Mouse (Mus musculus) embryo, embryonic 10 days (tissue): Measurements from ENCODE around the gene AL607142.1.

ENCODE experiments used
- DNase-seq: peaks from one replicate; pipeline ENCODE4 v3.0.0-alpha.2; 2015; ENCODE audit warnings: low spot score

The AL607142.1 gene

DNA sequence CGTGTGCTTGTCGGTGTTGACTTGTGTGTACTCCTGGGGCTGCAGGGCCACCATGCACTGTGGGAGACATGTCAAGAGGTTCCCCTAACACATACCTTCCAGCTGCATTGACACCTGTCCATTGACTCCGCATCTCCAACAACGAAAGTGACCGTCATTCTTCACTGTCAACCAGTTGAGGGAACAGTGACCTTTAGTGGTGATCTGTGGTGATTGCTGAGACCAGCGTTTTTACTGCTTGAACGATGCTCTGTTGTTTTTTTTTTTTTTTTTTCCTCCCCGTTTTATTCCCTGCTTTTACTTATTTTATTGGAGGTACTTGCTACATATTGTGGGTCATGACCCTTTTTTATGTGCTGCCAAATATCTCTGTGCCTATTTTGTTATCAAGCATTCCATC, 7.3 kb upstream of the AL607142.1 start:
- no peak for DNase-seq

GRCm38 (mm10) chr4:120058157-120058556, 6.6 kb upstream of the AL607142.1 start:
- DNase-seq = no peak

DNA sequence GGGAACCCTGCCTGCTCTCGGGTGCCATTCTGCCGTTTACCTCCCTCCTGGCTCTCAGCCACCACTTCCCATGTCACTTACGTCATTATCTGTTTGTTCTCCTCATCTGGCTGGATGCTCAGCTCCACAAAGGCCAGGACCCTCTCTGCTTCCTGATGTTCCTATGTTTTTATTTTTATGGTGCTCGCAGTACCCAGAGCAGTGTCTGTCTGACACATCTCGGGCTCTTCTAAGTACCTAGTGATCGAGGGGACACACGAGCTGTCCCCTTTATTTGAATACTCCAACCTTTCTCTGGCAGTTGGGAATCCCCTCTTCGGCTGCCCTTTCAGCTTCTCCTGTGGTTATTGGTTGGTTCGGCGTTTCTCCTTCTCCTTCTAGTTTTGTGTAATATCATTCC, 6.0 kb upstream of the AL607142.1 start:
- DNase-seq = no peak

DNA sequence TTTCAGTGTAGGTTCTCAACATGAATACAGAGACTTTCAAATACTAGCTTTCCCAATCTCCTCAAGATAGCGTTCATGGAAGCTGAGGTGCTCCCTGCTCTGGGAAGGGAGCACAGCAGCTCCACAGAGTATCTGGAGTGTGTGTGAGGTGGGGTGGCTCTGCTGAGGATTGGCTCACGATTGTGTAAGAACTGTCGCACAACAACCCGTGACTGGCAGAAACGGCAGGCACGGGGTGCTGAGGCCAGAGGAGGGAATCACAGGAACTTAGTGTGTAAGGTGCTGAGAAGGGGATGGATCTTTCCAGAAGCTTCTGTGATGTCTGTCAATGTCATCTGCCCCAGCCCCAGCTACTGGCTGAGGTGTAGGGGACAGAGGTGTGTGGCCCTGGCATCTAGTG, 3.1 kb upstream of the AL607142.1 start:
- DNase-seq = no peak

- DNase-seq = no peak
Measured at GRCm38 (mm10) chr4:120062198-120062597, 2.6 kb upstream of the AL607142.1 start.

- DNase-seq = no peak
Measured at GRCm38 (mm10) chr4:120062754-120063153, 2.0 kb upstream of the AL607142.1 start.

- DNase-seq = no peak
Measured at GRCm38 (mm10) chr4:120063353-120064124, 1.3 kb upstream of the AL607142.1 start.

GRCm38 (mm10) chr4:120066841-120067591, 2.2 kb downstream of the AL607142.1 start:
- no peak for DNase-seq

DNA sequence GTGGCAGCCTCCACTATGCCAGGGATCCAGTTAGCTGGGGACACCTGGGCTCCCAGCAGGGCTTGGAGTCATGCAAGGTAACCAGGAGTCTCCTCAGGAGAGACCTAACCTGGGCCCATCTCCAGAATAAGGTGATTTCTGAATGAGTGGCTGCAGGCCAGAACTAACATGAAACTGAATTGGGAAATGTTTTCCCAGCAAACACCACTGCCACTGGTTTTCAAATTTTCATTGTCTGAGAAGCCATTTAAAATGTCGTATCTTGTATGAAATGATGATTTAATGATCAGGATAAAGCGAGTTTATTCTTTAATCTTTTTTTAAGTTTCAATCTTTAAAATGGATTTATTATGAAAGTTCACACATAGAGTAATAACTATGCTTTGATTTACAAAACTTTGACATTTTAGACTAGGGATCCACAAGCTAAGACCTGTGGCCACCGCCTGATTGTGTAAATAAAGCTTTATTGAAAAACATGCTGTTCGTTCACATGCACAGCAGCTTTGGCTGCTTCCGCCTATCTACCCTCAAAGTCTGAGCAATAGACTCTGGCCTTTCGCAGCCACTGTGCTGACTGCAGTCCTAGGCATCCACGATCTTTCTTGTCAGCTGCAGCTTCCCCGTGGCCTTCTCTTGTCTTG, 2.9 kb downstream of the AL607142.1 start:
- DNase-seq = no peak

DNA sequence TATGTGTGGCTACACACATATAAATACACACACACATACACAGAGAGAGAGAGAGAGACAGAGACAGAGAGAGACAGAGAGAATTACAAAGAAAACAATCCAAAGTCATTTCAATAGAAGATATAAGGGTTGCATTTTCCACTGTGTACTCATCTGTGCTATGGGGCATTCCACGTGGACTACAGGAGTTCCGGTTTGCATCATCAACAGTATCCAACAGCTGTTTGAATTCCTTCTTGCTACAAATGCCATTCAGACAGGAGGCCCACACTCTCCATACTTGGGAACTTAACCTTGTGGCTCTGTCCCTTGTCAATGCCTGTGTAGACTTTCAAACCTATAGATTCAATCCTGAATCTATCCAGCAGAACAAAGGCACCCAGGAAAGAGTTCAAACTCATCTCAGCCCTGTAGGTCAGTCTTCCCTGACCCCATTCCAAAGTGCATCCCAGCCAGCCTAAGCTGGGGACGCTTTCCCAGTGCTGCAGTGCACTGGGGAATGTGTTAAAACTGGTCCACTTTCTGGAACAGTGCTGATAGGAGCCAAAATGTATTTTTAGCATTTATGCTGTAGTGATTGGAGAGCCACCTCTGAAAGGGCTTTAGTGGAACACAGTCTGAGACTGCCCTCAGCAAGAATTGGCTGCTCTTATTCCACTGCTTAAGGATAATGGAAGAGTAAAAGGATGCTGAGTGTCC, 4.2 kb downstream of the AL607142.1 start:
- DNase-seq = no peak

DNA sequence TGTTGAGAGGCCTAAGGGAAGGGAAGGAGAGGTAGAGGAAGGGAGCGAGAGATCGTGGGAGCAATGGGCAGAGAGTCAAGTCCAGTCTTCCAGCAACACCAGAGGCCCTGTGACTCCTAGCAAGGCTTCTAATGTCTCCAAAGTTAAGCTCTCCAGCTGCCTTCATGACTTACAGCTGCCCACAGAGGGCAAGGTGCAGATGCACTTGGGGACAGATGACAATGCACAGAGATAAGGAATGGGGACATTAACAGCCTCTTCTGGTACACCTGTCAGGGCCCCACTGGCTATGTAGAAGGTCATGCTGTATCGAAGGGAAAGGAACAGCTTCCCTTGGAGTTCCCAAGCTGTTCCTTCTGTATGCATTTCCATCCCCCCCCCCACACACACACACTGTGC, 4.8 kb downstream of the AL607142.1 start:
- DNase-seq = no peak

- no peak for DNase-seq
Measured at GRCm38 (mm10) chr4:120071411-120071810, 6.6 kb downstream of the AL607142.1 start.

- DNase-seq = no peak
Measured at GRCm38 (mm10) chr4:120071842-120072507, 7.2 kb downstream of the AL607142.1 start.

- DNase-seq = no peak
Measured at GRCm38 (mm10) chr4:120074061-120074460, 9.3 kb downstream of the AL607142.1 start.

DNA sequence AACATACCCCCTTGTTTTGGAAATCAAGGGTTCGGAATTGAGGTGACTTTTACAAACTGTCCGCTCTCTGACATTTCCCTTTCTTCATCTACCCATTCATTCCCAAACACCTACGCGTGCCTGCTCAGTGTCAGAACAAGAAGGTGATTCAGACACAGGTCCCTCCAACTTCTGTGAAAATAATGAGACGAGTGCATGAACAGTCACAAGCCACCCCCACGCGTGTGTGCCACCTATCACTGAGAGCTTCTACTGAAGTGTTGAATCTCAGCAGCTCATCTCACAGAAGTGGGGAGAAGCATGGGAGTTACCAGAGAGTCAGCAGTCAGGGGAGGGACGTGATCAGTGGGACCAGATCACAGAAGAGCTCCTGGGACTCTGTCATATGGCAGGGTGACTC, 12.5 kb downstream of the AL607142.1 start:
- DNase-seq = no peak

DNA sequence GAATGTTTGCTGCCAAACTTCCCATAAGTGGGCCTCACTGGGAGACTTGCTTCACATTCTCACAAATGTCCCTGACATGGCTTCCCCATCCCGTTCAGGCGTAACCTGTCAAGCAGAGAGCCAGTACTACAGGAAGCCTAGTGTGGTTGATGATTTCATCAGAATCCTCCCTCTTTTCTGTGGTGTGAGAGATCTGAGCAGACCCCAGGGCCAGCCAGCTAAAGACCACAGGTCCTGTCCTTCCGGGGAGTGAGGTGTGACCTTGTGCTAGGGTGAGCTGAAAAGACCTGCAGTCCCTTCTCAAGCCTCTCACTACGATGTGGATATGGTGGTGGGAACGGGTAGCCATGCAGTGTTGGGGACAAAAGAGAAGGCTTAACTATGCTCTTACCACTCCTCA, 17.7 kb downstream of the AL607142.1 start:
- DNase-seq = no peak

DNA sequence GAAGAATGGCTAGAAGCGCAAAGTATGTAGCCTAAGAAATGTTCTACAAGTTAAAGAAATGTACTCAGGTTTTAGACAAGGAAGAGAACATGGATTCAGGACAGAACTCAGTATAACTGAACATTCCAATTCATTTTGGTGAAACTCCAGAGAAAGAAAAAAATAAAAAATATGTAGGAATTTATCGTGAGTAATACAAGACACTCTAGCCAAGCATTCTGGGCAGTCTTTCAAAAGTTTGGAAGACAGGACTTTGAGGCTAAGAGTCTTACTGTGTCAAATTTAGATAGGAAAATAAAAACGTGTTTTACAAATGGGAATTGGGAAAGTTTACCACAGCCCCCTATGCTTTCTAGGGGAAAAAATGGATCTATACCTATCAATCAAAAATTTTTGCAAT, 18.9 kb downstream of the AL607142.1 start:
- no peak for DNase-seq

DNA sequence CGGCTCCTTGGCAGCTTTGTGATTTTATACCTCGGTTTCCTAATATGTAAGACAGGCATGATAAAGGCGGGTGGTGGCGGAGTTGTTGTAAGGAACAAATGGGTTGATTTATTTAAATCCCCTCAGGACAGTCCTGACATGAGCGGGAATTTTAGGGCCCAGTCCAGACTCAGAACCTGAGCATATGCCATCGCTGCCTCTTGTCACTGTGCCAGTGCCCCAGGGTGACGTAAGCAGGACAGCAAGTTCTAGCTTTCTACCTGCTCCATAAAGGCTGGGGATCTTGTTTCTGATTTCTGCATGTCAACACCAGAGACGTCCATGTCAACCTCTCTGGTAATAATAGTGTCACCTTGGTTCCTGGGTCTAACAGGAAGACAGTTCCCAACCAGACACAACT, 24.7 kb downstream of the AL607142.1 start:
- no peak for DNase-seq

- no peak for DNase-seq
Measured at GRCm38 (mm10) chr4:120091997-120092783, 27.4 kb downstream of the AL607142.1 start.

DNA sequence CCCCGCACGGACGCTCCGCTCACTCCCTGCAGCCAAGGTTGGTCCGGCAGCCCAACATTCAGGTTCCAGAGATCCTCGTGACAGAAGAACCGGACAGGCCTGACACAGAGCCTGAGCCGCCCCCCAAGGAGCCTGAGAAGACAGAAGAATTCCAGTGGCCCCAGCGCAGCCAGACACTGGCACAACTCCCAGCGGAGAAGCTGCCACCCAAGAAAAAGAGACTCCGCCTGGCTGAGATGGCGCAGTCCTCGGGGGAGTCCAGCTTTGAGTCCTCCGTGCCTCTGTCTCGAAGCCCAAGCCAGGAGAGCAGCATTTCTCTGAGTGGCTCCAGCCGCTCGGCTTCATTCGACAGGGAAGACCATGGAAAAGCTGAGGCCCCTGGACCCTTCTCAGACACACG, 32.1 kb downstream of the AL607142.1 start:
- DNase-seq = no peak

- DNase-seq = no peak
Measured at GRCm38 (mm10) chr4:120101186-120101585, 36.4 kb downstream of the AL607142.1 start.
